Mouse (Mus musculus) liver, adult (tissue): ENCODE data around the gene Zkscan17.

Source experiments
- GATA4 ChIP-seq: IDR thresholded peaks from 2 replicates; pipeline ENCODE4 v1.6.1; 2014; ENCODE audit warnings: mild to moderate bottlenecking, low read length; ENCODE audit not compliant: insufficient replicate concordance

The Zkscan17 gene

DNA sequence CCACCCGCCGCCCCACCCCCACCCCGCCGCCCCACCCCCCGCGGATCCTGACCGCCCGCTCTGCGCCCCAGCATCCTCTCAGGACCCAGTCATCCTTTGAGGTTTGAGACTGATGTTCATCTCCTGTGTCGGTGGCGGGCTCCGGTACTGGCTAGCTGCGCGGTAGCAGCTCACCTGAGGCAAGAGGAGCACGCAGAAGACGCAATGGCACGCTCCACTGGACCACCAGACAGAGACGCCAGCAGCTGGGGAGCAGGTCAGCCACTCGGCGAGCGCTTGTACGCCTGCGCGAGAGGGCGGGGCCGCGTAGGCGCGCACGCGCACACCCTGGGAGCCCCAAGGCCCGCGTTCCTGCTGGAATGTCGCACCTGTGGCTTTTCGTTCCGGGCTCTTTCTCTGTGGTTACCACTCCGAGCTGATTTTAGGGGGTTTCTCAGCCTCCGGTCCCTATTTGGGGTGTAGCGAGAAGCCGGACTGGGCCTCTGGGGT is 76.8 kb downstream of the Zkscan17 start, which contains the start of gene Jmjd4:
Gene Jmjd4 (plus strand): TSS at position 305 of the 489 bp plus-strand sequence.
- TF ChIP-seq GATA4, result no peak

DNA sequence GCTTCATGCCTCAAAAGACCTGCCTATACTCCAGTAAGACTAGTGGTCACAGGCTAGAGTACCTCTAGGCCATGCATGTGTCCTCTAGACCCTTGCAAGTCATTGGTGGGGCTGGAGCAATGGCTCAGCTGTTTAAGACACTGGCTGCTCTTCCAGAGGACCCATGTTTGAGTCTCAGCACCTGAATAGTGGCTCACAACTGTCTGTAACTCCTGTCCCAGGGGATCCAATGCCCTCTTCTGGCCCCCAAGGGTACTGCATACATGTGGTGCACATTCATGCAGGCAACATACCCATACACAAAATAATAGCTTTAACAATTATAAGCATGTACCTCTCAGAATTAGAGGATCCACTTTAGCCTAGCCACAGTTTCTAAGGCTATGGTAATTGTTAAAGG is 83.4 kb downstream of the Zkscan17 start:
- no peak for TF ChIP-seq GATA4

DNA sequence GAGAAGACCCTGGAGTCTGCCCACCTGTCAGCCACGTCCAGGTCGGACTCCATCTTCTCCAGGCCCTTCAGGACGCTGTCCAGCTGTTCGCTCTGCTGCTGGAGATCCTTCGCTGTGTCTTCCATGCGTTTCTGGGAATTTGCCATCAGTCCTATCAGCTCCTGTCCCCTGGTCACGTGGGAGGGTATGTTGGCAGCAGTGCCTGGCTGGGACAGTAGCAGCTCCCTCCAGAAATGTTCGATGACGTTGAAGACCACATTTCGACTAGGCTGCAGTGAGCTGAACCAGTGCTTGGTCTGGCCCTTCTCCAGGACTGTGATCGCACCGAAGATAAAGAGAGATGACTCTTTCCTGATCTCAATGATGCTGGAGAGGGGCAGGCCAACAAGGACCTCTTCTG is 88.6 kb downstream of the Zkscan17 start:
- TF ChIP-seq GATA4, result no peak
